Mouse (Mus musculus) activated CD4-positive, CD25-positive, alpha-beta regulatory T cell, adult 9 weeks (primary cell): ENCODE measurements around the gene Cd163. TPM values are rescaled to one million over a fixed set of nuclear protein-coding genes. Genes with fewer than 3 reads are reported as not detected.

Source experiments
- polyA plus RNA-seq: library from polyadenylated mRNA; unstranded; fragments of 100-300 nt; shearing (Covaris generic); gene quantifications from one replicate; pipeline ENCODE4 v1.2.1, GENCODE M21; 2017

The Cd163 gene
- 0.66 TPM for polyA plus RNA-seq

DNA sequence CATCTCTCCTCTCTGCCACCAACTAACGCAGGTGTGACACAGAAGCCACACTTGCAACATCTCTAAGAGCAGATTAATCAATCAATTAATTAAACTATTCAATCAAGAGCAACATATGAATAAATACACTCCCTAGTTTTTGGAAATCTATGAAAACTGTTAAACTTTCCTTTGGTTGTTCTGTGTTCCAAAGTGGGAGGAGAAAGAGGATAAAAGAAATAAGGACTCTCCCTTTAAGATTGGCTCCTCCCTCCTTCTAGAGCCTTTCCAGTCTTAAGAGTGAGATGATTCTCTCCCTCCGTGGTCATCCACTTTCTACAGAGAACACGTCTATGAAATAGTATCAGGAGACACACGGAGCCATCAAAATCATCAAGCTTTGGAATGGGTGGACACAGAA is at the start of gene Cd163:
Cd163 (plus strand) TSS at position 301 of the 400 bp plus-strand sequence.

Other genes starting within 250 kb of the Cd163 start
- gene Vmn2r27, start 72.8 kb upstream of the Cd163 start, polyA plus RNA-seq, result not detected
- gene Pex5, start 110.4 kb downstream of the Cd163 start, polyA plus RNA-seq, result 36.3 TPM
- 0.10 TPM for gene Clstn3, start 160.1 kb downstream of the Cd163 start, polyA plus RNA-seq
- gene C1rl, start 188.5 kb downstream of the Cd163 start, polyA plus RNA-seq, result not detected
- 0.20 TPM for gene C1ra, start 207.7 kb downstream of the Cd163 start, polyA plus RNA-seq
- not detected for gene C1s1, start 237.7 kb downstream of the Cd163 start, polyA plus RNA-seq